Mouse (Mus musculus) cerebellum, postnatal 10 days (tissue): ENCODE results near the gene Zfp536.

Experiments used
- DNase-seq, 2 experiments: peaks; one replicate each; pipeline ENCODE4 v3.0.0; 2021; ENCODE audit warnings: mixed read lengths in 2 of 2

Zfp536 gene

DNA sequence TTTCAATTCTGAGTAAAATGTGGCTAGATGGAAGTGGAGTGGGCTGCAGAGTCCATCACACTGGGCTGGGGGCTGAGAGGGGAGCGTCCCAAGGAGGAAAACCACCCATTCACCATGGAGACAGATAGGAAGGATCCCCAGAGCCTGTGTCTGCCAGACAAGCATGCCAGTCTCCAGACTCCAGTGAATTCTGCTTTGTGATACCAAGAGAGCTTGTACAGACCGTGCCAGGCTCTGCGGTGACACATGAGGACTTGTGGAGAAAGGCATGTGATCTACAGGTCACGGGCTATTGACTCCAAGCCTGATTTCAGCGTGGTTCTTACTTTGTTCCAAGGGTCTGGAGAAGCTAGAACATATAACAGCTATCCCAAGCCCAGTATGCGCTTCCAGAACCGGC, 230.5 kb downstream of the Zfp536 start:
- DNase-seq, result no peak

DNA sequence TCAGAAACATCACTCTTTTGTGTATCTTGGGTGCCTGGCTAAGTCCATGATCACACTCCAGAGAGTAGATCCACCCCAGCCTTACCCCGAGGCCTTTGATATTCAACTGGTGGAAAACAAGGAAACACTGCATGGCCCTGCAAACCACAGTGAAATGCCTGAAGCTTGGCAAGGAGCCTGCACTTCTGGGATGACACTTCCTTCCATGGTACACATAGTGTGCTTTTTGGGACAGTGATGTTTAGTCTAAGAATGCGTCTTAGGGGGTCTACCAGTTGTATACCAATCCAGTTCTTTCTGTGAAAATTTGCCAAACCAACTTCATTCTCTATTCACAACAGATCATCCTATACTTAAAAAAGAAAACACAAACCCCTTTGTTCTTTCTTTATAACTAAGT, 242.3 kb downstream of the Zfp536 start:
- no peak for DNase-seq

DNA sequence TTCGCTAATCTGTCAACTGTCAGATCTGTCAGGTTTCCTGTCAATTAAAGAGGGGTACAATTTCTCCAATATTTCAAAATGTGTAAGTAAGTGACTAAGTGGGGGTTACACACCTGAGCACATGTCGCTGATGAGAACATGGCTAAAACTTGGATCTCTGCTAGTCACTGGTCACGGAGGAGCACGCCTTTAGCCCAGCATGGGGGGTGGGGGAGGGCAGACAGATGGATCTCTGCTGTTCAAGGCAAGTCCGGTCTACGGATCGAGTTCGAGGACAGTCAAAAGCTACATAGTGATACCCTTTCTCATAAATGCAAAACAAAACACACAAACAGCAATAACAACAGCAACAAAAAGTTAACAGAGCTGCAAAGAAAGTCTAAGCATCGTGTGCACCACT, 245.1 kb downstream of the Zfp536 start:
- peak; percentile 55 to 68 for DNase-seq

DNA sequence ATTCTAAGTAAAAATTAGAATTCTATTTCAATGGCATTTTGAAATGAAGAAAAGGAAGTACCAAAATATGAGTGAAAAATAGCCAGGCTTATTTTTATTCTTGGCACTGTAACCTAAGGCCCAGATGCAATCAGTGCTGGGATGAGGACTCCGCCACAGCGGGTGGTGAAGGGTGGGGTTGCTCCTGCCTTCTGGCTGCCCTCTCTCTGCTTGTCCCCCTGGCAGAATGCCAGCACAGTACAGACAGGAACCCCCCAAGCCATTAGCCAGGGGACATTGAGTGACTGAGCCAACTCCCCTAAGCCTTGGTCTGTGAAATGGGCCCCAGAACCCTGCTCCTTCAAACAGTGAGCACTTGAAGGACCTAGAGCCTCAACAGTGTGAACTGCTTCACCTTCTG, 245.6 kb downstream of the Zfp536 start:
- peak; percentile 79 to 91 for DNase-seq

DNA sequence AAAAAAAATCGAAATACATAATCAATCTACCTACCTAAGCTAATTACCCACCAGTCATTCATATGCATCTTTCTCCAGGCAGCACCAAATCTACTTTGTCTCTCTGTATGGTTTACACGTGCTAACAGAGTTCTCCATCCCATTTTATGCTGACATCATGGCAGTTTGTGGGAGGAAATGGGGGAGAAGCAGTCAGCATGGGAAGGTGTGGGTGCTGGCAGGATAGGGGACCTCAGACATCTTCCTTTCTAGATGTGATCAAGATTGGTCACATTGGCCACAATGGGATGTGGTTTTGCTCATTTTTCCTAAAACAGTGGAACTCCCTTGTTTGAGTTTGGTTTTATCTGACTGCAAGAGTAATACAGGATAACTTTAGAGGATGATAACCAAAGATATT, 252.0 kb downstream of the Zfp536 start:
- no peak for DNase-seq

DNA sequence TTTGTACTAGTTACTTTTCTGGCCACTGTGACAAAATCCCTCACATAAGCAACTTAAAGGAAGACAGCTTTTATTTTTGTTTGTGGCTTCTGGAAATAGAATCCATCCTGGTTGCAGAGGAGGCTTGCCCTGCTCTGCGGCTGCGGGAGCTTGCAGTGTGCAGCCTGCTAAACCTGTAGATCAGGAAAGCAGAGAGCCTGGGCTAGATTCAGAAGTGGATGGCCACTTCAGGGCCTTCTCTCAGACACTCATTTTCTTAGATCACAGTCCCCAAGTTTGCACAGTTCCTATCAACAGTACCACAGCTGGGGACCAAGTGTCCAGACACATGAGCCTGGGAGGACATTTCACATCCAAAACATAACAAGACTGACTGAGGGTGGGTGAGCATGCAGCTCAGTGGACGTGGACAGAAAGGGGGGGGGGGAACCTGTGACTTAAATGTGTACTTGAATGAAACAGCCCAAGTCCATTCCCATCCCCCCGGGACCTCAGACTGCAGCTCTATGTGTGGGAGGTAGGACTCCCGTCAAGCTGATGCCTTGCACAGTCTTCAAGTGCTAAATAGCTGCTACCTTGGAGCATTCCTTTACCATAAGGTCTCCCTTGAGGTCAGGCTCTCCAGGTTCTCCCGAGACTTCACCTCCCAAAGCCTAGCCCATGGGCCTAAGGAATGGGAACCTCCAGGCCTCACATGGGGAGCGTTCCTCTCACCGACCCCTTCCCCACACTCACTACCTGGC, 262.3 kb downstream of the Zfp536 start:
- DNase-seq, result no peak

DNA sequence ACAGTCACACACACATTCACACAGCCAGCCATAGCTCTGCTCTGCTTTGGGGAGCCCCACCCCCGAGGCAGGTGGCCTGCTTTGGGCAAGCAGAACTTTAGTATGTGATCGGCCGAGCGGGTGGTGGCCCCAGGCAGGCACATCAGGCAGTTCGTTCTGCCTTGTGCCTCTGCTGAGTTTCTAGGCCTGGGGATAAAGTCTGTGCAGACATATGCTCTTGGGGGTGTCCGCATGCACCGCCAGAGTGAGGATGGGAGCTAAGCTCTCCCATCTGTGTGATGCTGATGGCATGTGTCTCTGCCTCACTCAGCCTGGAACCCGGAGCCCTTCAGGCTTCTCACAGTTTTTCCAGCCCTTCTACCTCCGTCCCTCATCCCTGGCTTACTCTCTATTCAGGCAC, 263.7 kb downstream of the Zfp536 start:
- DNase-seq, result peak in 1 of 2 experiments; percentile 25

DNA sequence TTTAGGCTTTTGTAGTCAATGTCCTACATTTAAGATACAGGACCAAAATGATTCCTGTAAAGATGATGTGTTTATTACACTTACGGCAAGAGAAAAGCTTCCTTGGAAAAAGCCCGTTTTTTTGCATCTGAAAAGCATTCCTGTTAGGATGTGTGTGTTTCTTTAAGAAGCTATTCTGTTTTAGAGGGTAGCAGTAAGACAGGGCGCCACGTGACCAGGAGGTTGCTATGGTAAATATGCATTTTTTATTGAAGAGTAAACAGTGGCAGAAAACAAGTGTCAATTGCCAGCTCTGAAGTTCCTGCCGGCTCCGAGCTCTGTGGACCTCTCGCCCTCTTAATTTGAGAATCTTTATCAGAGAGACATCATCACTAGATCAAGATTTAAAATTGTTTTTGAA, 267.9 kb downstream of the Zfp536 start:
- no peak for DNase-seq

DNA sequence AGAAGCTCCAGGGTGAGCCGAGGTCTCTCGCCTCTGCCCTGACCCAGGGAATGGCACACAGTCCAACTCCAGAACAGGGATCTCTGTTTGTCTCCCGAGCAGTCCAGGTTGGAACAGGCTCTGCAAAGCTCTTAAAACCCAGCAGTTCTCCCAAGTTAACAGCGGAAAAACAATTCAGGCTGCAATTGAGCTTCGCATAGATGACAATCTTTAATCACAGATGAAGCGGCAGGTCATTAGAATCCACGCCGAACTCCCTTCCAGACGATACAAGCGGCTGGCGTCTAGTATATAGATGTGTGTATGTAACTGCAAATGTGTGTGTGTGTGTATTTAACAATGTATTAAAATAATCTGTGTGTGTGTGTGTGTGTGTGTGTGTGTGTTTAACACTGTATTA, 268.3 kb downstream of the Zfp536 start:
- DNase-seq, result no peak

DNA sequence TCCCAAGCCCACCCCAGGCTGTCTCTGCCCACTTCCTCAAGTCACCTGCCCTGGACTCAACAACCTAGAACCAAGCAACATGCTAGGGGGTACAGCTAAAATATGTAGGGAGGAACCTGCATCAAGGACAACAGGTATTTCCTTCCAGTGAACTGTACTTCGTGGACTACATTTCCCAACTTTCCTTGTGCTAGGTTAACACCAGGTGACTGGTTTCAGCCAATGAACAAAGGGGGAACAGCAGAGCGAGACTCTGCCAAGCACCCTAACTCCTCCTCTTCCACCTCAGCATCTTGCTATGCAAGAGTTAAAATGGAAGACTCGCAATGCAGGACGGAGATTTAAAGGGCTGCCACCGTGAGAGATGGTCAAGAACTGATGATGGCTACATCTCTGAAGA, 274.6 kb downstream of the Zfp536 start:
- no peak for DNase-seq

DNA sequence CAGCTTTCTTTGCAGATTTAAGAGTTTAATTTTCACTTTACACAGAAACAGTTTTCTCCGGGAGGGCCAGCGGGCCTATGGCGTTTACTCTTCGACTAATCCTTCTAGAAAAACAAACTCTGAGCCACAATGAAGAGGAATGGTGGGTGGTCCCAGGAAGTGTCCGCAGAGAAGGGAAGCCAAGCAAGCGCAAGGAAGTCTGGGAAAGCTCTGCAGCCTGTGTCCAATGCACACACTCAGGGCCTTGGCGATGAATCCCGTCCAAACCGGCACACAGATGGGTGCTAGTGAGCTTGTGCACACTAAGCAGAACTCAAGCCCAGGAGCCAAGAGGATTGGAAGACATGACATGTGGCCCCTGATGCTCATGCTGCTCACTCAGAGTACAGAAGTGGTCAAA, 276.9 kb downstream of the Zfp536 start:
- no peak for DNase-seq

DNA sequence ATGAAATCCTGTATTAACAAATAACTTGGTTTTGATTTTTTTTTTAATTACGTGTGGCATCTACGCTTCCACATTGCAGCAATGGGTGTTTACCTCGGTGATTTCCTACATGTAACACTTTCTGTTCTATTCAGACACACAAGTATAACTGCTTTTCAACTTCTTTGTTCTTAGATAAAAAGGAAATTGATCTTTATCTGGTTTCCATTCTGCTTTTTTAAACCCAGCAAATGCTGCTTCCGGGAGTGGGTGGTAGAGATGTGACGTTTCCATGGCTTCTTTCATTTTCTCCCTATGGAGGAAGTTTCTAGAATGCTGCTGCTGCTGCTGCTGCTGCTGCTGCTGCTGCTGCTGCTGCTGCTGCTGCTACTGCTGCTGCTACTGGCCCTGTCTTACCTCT, 283.1 kb downstream of the Zfp536 start:
- no peak for DNase-seq

DNA sequence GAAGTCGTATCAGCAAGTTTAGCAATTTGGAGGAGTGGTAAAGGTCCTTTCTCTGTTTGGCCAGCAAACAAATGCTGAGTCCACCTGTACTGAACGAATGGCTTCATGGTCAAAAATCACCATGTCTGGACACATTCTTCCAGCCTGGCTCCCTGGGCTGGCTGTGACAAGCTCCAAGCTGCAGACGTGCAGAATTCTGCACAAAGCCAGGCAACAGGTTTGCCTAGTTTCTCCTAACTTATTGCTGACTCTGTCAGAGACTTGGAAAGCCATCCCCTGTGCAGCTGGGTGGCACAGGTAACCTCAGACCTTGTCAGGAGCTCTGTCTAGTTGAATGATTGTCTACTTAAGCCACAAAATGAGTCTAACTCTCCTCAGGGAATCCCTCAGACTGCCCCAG, 288.5 kb downstream of the Zfp536 start:
- no peak for DNase-seq

DNA sequence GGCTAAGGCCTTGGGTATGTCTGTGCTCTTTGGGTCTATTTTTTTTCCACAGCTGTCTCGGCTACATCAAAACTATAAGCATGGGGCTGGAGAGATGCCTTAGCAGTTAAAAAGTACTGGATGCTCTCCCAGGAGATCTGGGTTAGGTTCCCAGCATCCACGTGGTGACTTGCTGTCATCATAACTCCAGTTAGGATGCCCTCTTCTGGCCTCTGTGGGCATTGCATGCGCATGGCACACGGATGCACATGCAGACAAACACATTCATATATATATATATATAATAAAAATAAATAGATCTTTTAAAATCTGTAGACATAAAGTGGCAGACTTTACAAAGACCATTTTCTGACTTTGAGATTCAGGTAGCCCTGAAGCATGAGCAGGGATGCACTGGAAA, 290.9 kb downstream of the Zfp536 start:
- DNase-seq, result peak; percentile 58 to 61

DNA sequence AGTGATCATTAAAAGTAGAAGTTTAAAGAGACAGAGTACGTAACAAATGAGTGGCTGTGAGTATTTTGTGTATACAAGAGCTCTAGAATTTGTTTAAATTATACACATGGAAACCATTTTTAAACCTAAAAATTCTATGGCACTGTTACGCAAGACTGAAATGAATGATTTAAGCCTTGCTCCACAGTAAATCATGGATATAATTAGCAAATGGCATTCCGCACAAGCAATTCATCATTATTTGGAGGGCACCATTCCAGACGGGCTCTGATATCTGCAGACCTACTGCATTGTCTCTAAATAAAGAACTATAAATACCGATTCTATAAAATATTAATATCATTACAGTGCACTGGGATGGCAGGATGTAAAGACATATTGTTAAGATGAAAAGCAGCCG, 292.3 kb downstream of the Zfp536 start:
- no peak for DNase-seq

DNA sequence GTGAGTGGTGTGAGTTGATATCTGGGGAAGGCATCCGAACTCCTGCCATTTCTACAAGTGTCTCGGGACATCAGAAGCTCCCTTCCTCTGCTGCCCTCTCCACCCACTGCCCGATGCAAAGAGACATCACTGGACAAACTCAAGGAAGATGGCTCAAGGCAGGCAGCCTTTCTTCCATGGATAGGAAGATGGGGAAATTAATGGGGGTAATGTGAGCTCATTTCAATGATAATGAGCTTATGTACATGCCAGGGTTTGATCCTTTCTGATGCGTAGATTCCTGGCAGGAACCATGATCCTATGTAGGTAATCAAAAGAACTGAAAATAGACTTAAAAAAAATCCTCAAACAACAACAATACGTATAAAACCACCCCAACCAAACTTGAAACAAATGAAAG, 296.1 kb downstream of the Zfp536 start:
- no peak for DNase-seq

DNA sequence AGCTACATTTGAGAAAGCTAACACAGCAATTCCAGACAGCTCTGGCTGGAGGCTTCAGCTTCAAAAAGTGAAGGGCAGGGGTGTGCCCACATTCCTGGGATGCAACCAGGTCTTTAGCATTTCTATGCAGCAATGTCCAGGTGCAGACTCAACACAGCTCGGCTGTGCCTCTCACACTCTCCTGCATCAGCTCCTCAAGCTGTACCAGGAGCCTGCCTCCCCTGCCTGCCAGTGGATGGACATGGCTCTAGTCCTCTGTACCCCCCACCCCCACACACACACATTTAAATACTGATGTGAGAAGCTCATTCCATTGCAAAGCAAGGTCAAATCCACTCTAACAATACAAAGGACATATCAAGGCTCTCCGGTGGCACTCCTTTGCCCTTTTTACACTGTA, 298.0 kb downstream of the Zfp536 start:
- no peak for DNase-seq

DNA sequence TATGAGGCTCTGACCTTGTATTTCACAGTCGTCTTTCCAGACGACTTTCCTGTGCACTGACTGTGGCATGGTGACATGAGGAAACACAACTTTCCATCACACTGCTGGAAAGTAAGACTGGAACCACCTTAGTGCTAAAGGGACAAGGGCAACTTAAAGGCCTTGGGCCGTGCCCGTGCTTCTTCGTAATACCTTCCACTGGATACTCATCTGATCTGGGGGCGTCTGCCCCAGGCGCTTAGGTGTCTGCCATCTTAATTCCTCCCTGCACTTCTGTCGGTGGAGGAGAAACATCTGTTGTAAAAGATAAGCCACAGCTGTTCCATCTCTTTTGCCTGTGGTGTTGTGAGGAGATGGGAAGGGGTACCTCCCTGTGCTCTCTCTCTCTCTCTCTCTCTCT, 299.2 kb downstream of the Zfp536 start:
- DNase-seq, result no peak

DNA sequence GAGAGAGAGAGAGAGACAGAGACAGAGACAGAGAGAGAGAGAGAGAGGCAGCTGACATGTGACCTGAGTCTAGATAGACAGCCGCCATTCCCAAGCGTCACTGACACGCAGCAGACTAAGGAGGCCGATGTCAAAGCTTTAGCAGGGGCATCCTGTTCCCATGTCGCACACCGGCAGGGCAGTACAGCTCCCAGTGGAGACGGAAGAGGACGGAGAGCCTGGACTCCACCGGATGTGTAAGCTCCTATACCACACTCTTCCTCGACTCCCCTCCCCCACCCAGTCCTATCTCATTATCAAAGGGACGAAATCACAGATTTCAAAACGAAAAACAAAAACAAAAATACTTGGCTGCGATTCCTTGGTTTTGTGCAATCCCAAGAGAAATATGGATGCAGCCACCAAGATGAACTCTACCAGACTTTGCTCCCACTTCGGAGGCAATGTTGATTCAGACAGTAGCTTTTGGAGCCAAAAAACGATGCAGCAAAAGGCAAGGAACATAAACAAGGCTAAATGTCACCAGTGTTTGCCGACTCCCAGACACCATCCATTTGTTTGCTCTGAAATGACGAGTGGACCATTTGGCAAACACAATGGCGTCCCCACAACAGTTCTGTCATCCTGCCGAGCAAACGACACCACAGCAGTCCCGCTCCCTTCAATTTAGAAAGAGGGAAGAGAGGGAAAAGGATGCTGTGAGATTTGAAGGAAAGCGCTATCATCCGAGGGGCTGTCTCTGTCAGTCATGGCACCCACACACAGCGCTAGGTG, 299.9 kb downstream of the Zfp536 start:
- no peak for DNase-seq

DNA sequence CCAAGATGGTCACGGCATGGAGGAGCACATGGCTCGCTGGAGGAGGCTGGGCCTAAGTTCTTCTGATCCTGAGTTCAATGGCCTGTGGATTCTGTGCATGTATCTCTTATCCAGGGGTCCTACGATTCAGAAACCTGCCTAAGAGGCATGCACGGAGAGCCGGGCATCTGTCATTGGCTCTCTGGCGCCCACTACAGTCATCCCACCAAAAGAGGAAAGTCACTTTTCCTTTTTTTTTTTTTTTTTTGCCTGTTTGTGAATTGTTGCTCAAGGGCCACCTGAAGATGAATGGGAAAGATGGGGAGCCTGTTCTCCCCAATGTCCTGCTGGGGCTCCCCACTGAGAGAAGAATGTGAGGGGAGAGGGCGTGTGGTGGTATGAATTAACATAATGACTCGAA, 301.7 kb downstream of the Zfp536 start:
- DNase-seq, result peak; percentile 43

DNA sequence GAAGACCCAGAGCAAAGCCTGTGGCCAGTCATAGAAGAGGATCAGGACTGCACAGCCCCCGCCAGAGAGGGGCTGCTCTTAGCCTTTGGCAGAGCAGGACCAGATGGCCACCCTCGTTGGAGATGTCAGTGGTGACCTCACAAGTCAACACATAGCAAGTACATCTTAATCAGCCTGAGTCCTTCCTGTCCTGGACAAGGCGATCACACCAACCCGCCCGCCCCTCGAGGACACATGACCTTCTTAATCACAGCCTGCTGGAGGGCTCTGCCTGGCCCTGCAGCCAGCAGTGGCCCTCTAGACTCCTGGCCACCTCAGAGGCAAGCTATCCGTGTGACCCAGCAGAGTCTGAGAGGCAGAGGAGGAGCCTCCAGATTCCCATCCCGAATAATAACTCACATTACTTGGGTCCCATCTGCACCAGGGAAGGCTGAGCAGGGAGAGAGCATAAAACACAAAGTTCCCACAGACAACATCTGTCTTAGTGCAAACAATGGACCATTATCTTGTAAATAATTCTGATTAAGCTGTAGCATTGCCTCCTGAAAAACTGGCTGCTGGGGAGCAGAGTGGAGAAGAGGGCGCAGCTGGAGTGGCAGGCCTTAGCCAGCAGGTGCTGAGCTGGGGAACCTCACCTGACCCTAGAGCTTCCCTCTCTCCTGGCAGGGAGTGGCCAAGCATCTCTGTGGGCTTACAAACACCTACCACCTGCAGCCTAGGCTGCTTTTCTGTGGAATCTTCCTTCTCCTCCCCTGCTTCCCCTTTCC, 306.8 kb downstream of the Zfp536 start:
- DNase-seq, result peak; percentile 23 to 28

DNA sequence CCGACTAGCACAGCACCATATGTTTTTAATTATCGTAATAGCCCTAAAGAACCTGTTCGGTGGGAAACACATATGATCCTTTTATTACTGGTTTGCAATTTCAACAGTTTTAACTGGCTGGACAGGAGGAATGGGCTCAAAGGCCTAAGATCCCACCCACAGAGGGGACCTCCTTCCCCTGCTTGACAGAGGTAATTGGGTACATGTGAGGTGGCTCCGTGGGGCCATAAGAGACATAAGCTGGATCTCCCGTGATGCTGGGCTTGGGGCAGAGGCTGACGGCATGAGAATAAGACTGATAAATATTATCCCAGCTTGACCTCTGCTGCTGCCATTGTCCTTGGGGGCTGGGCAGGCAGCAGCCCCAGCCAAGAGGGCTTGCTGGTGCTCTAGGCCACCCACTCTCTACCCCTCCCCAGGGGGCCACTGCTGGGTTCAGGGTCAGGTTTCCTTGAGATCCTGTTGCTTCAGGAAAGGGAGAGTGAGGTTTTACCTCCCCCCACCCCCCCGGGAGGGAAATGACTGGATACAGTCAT, 309.2 kb downstream of the Zfp536 start:
- DNase-seq, result no peak

DNA sequence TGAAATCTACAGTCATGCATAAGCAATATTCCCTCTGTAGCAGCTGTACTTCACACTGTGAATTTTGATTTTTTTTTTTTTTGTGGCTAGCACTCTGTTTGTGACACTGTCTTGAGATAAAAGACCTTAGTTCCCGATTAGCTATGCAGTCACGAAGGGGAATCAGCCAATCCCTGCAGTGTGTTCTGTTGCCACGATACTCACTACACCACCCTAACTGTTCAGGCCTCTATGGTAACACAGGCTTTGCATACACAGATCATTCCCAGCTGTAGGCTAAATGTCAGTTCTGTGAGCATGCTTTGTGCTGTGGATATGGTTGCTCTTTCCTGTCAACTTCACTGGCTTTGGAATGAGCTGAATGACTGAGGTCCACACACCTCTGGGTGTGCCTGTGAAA, 325.9 kb downstream of the Zfp536 start:
- no peak for DNase-seq

DNA sequence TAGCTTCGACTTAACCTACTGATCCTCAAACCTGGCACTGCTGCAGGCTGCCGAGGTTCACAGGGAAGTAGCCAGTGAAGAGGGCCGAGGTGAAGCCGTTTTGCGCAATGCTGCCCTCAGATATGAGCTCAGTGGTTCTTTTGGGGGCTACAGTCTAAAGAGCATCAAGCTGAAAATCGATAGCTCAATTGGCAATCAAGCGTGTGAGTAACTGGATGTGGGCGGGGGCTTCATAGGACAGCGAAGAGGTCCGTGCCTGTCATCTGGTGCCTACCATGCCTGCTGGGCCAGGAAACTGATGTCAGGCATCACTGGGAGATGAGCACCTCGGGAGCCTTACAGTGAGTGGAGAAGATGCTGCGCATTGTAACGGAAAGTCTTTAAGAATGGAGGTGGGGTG, 333.5 kb downstream of the Zfp536 start:
- DNase-seq, result no peak
